Comparison of ENCODE assay signal across 10 mouse cellular contexts in genomic region chr11:18897921-18898646, GRCm38 (mm10).
DNase-seq lines count a peak whose midpoint lies in the region; ATAC-seq and TF ChIP-seq lines count a peak whose summit lies in the region.
"Had no signal": no experiment of that assay in that cellular context is flagged by ENCODE, and none has a peak within 500 bp of the region (broad histone marks: within the 10 kb centered on the region; RNA-seq: fewer than 3 reads in every experiment).

No protein-coding gene starts in this region.

- H3K27ac ChIP-seq in heart, embryonic 15.5 days = peak overlapping the region; percentile 43; the same call in 1 of the 2 replicates
- H3K27ac ChIP-seq in heart, adult 2 months = no peak overlapping the region
- H3K27ac ChIP-seq in lung, embryonic 15.5 days = peak overlapping the region; percentile 63
- 0 out of 2 replicates have a peak overlapping the region, but pooled peaks have one; percentile 3 for H3K27ac ChIP-seq in embryonic facial prominence, embryonic 14.5 days (replicated peaks; ENCODE audit: low read depth, low read length)
- H3K27ac ChIP-seq: neural tube, embryonic 12.5 days had no signal

- DNase-seq in heart, adult 2 months = no peak
- no peak for DNase-seq in lung, adult 2 months
- peak; percentile 83 for DNase-seq in embryonic facial prominence, embryonic 14.5 days (ENCODE audit: low spot score)
- DNase-seq in left cerebral cortex, adult 9 months (ENCODE audit: low spot score in 2 of 2) = no peak
- DNase-seq in left cerebral cortex, adult 8-10 months (ENCODE audit: low spot score in 2 of 2) = no peak
- DNase-seq: gastrocnemius, postnatal 10 days had no signal

- WGBS in heart, embryonic 15.5 days = 31% methylated on average over 7 of the region's 7 CpGs
- 36% methylated on average over 7 of the region's 7 CpGs for WGBS in heart, adult 2 months
- WGBS in lung, embryonic 15.5 days = 9% methylated on average over 7 of the region's 7 CpGs
- 12% methylated on average over 7 of the region's 7 CpGs for WGBS in lung, adult 2 months
- 13% methylated on average over 7 of the region's 7 CpGs for WGBS in embryonic facial prominence, embryonic 14.5 days

- H3K9me3 ChIP-seq in heart, embryonic 15.5 days (replicated peaks) = no peaks in the 10 kb centered on the region
- no peaks in the 10 kb centered on the region for H3K9me3 ChIP-seq in lung, embryonic 15.5 days
- no peaks in the 10 kb centered on the region for H3K9me3 ChIP-seq in embryonic facial prominence, embryonic 14.5 days (ENCODE audit: control insufficient read depth, low read length)
- H3K9me3 ChIP-seq: neural tube, embryonic 12.5 days had no signal

- TF ChIP-seq POLR2A in heart, adult 2 months (IDR thresholded peaks at IDR 0.05; ENCODE audit: insufficient read depth, low read depth, low read length) = no peak
- TF ChIP-seq POLR2A in lung, adult 2 months (IDR thresholded peaks at IDR 0.05; ENCODE audit: borderline replicate concordance, extremely low read depth, low read depth, low read length) = no peak
- no peak for TF ChIP-seq POLR2A in myocyte (IDR thresholded peaks at IDR 0.05; ENCODE audit: insufficient read length, low read depth)

- no peak for ATAC-seq in heart, embryonic 15.5 days (replicated peaks; ENCODE audit: insufficient number of reproducible peaks, insufficient read depth, low FRiP score, low read depth)
- peak; percentile 73; the same call in 1 of the 2 replicates for ATAC-seq in lung, embryonic 15.5 days (ENCODE audit: borderline replicate concordance, extremely low read depth, low FRiP score, low TSS enrichment)
- peak; percentile 78 for ATAC-seq in embryonic facial prominence, embryonic 14.5 days (ENCODE audit: low read depth)

- H3K4me1 ChIP-seq in heart, embryonic 15.5 days (replicated peaks) = peaks cover 28% of the 10 kb centered on the region
- H3K4me1 ChIP-seq in heart, adult 2 months (ENCODE audit: control insufficient read depth, insufficient read depth, low read length) = peaks cover 1% of the 10 kb centered on the region
- peaks cover 25% of the 10 kb centered on the region for H3K4me1 ChIP-seq in lung, embryonic 15.5 days
- H3K4me1 ChIP-seq in lung, adult 2 months (ENCODE audit: control insufficient read depth, insufficient read depth, low read length) = peaks cover 17% of the 10 kb centered on the region
- H3K4me1 ChIP-seq in embryonic facial prominence, embryonic 14.5 days (ENCODE audit: control insufficient read depth, insufficient read depth, low read length) = peaks cover 28% of the 10 kb centered on the region

- no peak for TF ChIP-seq EP300 in heart, adult 2 months (IDR thresholded peaks at IDR 0.05; ENCODE audit: insufficient read depth, low read depth, low read length)

- intact Hi-C loops in heart, adult 2 months (cut with DNase I) = no loop called here

- no peaks in the 10 kb centered on the region for H3K79me2 ChIP-seq in heart, adult 2 months (replicated peaks; ENCODE audit: control insufficient read depth, insufficient read depth, low read length)
- H3K79me2 ChIP-seq in myocyte (ENCODE audit: control insufficient read depth, insufficient read depth) = no peaks in the 10 kb centered on the region

- H3K4me3 ChIP-seq in heart, embryonic 15.5 days = no peak overlapping the region
- no peak overlapping the region for H3K4me3 ChIP-seq in heart, adult 2 months
- no peak overlapping the region for H3K4me3 ChIP-seq in lung, embryonic 15.5 days
- H3K4me3 ChIP-seq in lung, adult 2 months (replicated peaks; ENCODE audit: extremely low read depth, low read depth, low read length) = no peak overlapping the region
- no peak overlapping the region for H3K4me3 ChIP-seq in embryonic facial prominence, embryonic 14.5 days (ENCODE audit: low read depth, low read length)
- no peak overlapping the region for H3K4me3 ChIP-seq in myocyte
- H3K4me3 ChIP-seq: neural tube, embryonic 12.5 days had no signal

- no peak for TF ChIP-seq CTCF in heart, adult 2 months (IDR thresholded peaks at IDR 0.05)
- no peak for TF ChIP-seq CTCF in lung, adult 2 months (IDR thresholded peaks at IDR 0.05; ENCODE audit: insufficient read depth, low read length)

- H3K27me3 ChIP-seq in heart, embryonic 15.5 days = no peaks in the 10 kb centered on the region
- H3K27me3 ChIP-seq in heart, adult 2 months (ENCODE audit: control insufficient read depth, insufficient read depth, low read length) = no peaks in the 10 kb centered on the region
- H3K27me3 ChIP-seq in lung, embryonic 15.5 days = no peaks in the 10 kb centered on the region
- no peaks in the 10 kb centered on the region for H3K27me3 ChIP-seq in embryonic facial prominence, embryonic 14.5 days (replicated peaks; ENCODE audit: control insufficient read depth, insufficient read depth, low read length)
- no peaks in the 10 kb centered on the region for H3K27me3 ChIP-seq in myocyte (ENCODE audit: control insufficient read depth, insufficient read depth, insufficient read length)
- H3K27me3 ChIP-seq: neural tube, embryonic 12.5 days had no signal

- H3K9ac ChIP-seq in heart, embryonic 15.5 days = no peak overlapping the region
- H3K9ac ChIP-seq in heart, adult 2 months (ENCODE audit: low read depth, low read length) = no peak overlapping the region
- no peak overlapping the region for H3K9ac ChIP-seq in lung, embryonic 15.5 days
- H3K9ac ChIP-seq in embryonic facial prominence, embryonic 14.5 days (ENCODE audit: low read depth, low read length) = no peak overlapping the region
- H3K9ac ChIP-seq: neural tube, embryonic 12.5 days had no signal

- no peaks in the 10 kb centered on the region for H3K36me3 ChIP-seq in heart, embryonic 15.5 days
- peaks cover 6% of the 10 kb centered on the region for H3K36me3 ChIP-seq in heart, adult 2 months (ENCODE audit: control insufficient read depth, insufficient read depth, low read length)
- no peaks in the 10 kb centered on the region for H3K36me3 ChIP-seq in lung, embryonic 15.5 days
- no peaks in the 10 kb centered on the region for H3K36me3 ChIP-seq in embryonic facial prominence, embryonic 14.5 days (ENCODE audit: control insufficient read depth, insufficient read depth, low read length)
- no peaks in the 10 kb centered on the region for H3K36me3 ChIP-seq in myocyte (ENCODE audit: control insufficient read depth, insufficient read depth)
- H3K36me3 ChIP-seq: neural tube, embryonic 12.5 days had no signal

- H3ac ChIP-seq in myocyte (ENCODE audit: control insufficient read depth, insufficient read length) = no peak overlapping the region

- H3K4me2 ChIP-seq in heart, embryonic 15.5 days = no peak overlapping the region
- peak overlapping the region; percentile 16; the same call in 1 of the 2 replicates for H3K4me2 ChIP-seq in lung, embryonic 15.5 days
- H3K4me2 ChIP-seq in embryonic facial prominence, embryonic 14.5 days (ENCODE audit: low read depth, low read length) = no peak overlapping the region
- H3K4me2 ChIP-seq in myocyte (ENCODE audit: low read depth) = peak overlapping the region; percentile 58
- H3K4me2 ChIP-seq: neural tube, embryonic 12.5 days had no signal

TF ChIP-seq in myocyte, 11 proteins besides CTCF, POLR2A, EP300 and RAD21:
- no peak for TF ChIP-seq MAX (IDR thresholded peaks at IDR 0.05; ENCODE audit: low read depth)
- TF ChIP-seq CEBPB (IDR thresholded peaks at IDR 0.05; ENCODE audit: insufficient read depth, poor library complexity, severe bottlenecking) = peak; percentile 72; the same call in 1 of the 2 replicates
- TF ChIP-seq REST (IDR thresholded peaks at IDR 0.05; ENCODE audit: insufficient read depth, insufficient read length) = no peak
- TF ChIP-seq SRF (IDR thresholded peaks at IDR 0.05; ENCODE audit: control insufficient read depth, insufficient read length, low read depth) = no peak
TF ChIP-seq in myocyte: peak in this region for 1.

Comparison
In these comparisons a context has a peak if more than half of its experiments do, and no peak if none do; other contexts are left out.
1. H3K4me2 ChIP-seq: peak in lung, embryonic 15.5 days (single experiment) and myocyte (single experiment); none in heart, embryonic 15.5 days (single experiment) and embryonic facial prominence, embryonic 14.5 days (single experiment).